Mouse (Mus musculus): ENCODE results near the gene Ovca2. TPM values are rescaled to one million over a fixed set of nuclear protein-coding genes. Genes with fewer than 3 reads are reported as not detected.

Gene Ovca2
- polyA plus RNA-seq, 1 experiment from 2014 or later: 8.7 TPM

- 53% methylated on average over 6 of the region's 6 CpGs for WGBS (ENCODE audit: insufficient replicate concordance)
- H3K4me1 ChIP-seq (ENCODE audit: control insufficient read depth, low read depth, low read length): peaks cover 4% of the 10 kb centered on the region
- H3K27ac ChIP-seq (ENCODE audit: low read length): no peak overlapping the region
Observed at GRCm38 (mm10) chr11:75155985-75156384, 22.6 kb downstream of the Ovca2 start.

GRCm38 (mm10) chr11:75154053-75154585 is 24.5 kb downstream of the Ovca2 start:
- ATAC-seq (ENCODE audit: low read depth): no peak
- H3K27me3 ChIP-seq (ENCODE audit: control insufficient read depth, insufficient read depth, low read depth, low read length): no peaks in the 10 kb centered on the region
- no peak overlapping the region for H3K4me2 ChIP-seq (ENCODE audit: low read depth, low read length)
- no peak overlapping the region for H3K9ac ChIP-seq (ENCODE audit: low read depth, low read length)
- H3K4me3 ChIP-seq (ENCODE audit: low read depth, low read length): no peak overlapping the region
- no peak overlapping the region for H3K27ac ChIP-seq (ENCODE audit: low read length)
- no peaks in the 10 kb centered on the region for H3K9me3 ChIP-seq (replicated peaks; ENCODE audit: control insufficient read depth, low read length)
- no peaks in the 10 kb centered on the region for H3K36me3 ChIP-seq (ENCODE audit: control insufficient read depth, insufficient read depth)
- H3K4me1 ChIP-seq (ENCODE audit: control insufficient read depth, low read depth, low read length): peaks cover 4% of the 10 kb centered on the region
- WGBS (ENCODE audit: insufficient replicate concordance): 41% methylated on average over 6 of the region's 6 CpGs

More at GRCm38 (mm10) chr11:75155985-75156384, 22.6 kb downstream of the Ovca2 start:
- Histone ChIP-seq H3K36me3 (ENCODE audit: control insufficient read depth, insufficient read depth) (no peaks in the 10 kb centered on the region), H3K27me3 (ENCODE audit: control insufficient read depth, insufficient read depth, low read depth, low read length) (no peaks in the 10 kb centered on the region), H3K4me2 (ENCODE audit: low read depth, low read length) (no peak overlapping the region), H3K4me3 (ENCODE audit: low read depth, low read length) (no peak overlapping the region), H3K9me3 (replicated peaks; ENCODE audit: control insufficient read depth, low read length) (no peaks in the 10 kb centered on the region), H3K9ac (ENCODE audit: low read depth, low read length) (no peak overlapping the region)
- no peak for ATAC-seq (ENCODE audit: low read depth)

- Histone ChIP-seq H3K9ac (ENCODE audit: low read depth, low read length) (no peak overlapping the region), H3K27me3 (ENCODE audit: control insufficient read depth, insufficient read depth, low read depth, low read length) (no peaks in the 10 kb centered on the region), H3K4me3 (ENCODE audit: low read depth, low read length) (no peak overlapping the region), H3K4me1 (ENCODE audit: control insufficient read depth, low read depth, low read length) (peaks cover 6% of the 10 kb centered on the region), H3K9me3 (replicated peaks; ENCODE audit: control insufficient read depth, low read length) (no peaks in the 10 kb centered on the region), H3K4me2 (ENCODE audit: low read depth, low read length) (no peak overlapping the region), H3K36me3 (ENCODE audit: control insufficient read depth, insufficient read depth) (no peaks in the 10 kb centered on the region), H3K27ac (ENCODE audit: low read length) (peak overlapping the region; percentile 51; the same call in 1 of the 2 replicates)
- peak; percentile 37; the same call in 1 of the 2 replicates for ATAC-seq (ENCODE audit: low read depth)
- WGBS (ENCODE audit: insufficient replicate concordance): 57% methylated on average over 18 of the region's 18 CpGs
Observed at GRCm38 (mm10) chr11:75152603-75153557, 25.8 kb downstream of the Ovca2 start.

- Histone ChIP-seq H3K9ac (ENCODE audit: low read depth, low read length) (no peak overlapping the region), H3K27ac (ENCODE audit: low read length) (no peak overlapping the region), H3K36me3 (ENCODE audit: control insufficient read depth, insufficient read depth) (no peaks in the 10 kb centered on the region; the same call in 1 of the 2 replicates), H3K9me3 (replicated peaks; ENCODE audit: control insufficient read depth, low read length) (no peaks in the 10 kb centered on the region), H3K4me2 (ENCODE audit: low read depth, low read length) (no peak overlapping the region), H3K4me1 (ENCODE audit: control insufficient read depth, low read depth, low read length) (peaks cover 15% of the 10 kb centered on the region), H3K4me3 (ENCODE audit: low read depth, low read length) (no peak overlapping the region), H3K27me3 (ENCODE audit: control insufficient read depth, insufficient read depth, low read depth, low read length) (no peaks in the 10 kb centered on the region)
- 59% methylated on average over 1 of the region's 1 CpGs for WGBS (ENCODE audit: insufficient replicate concordance)
- no peak for ATAC-seq (ENCODE audit: low read depth)
Observed at GRCm38 (mm10) chr11:75150346-75150745, 28.3 kb downstream of the Ovca2 start.

GRCm38 (mm10) chr11:75148332-75149035 is 30.2 kb downstream of the Ovca2 start:
- Histone ChIP-seq H3K36me3 (ENCODE audit: control insufficient read depth, insufficient read depth) (peaks cover 2% of the 10 kb centered on the region; the same call in 1 of the 2 replicates), H3K27me3 (ENCODE audit: control insufficient read depth, insufficient read depth, low read depth, low read length) (no peaks in the 10 kb centered on the region), H3K4me3 (ENCODE audit: low read depth, low read length) (no peak overlapping the region), H3K9ac (ENCODE audit: low read depth, low read length) (no peak overlapping the region), H3K9me3 (replicated peaks; ENCODE audit: control insufficient read depth, low read length) (no peaks in the 10 kb centered on the region), H3K4me1 (ENCODE audit: control insufficient read depth, low read depth, low read length) (peaks cover 12% of the 10 kb centered on the region), H3K4me2 (ENCODE audit: low read depth, low read length) (no peak overlapping the region), H3K27ac (ENCODE audit: low read length) (peak overlapping the region; percentile 35; the same call in 1 of the 2 replicates)
- WGBS (ENCODE audit: insufficient replicate concordance): 80% methylated on average over 11 of the region's 11 CpGs
- no peak for ATAC-seq (ENCODE audit: low read depth)

- Histone ChIP-seq H3K4me2 (ENCODE audit: low read depth, low read length) (no peak overlapping the region), H3K36me3 (ENCODE audit: control insufficient read depth, insufficient read depth) (peaks cover 2% of the 10 kb centered on the region; the same call in 1 of the 2 replicates), H3K9me3 (replicated peaks; ENCODE audit: control insufficient read depth, low read length) (no peaks in the 10 kb centered on the region), H3K27me3 (ENCODE audit: control insufficient read depth, insufficient read depth, low read depth, low read length) (no peaks in the 10 kb centered on the region), H3K4me1 (ENCODE audit: control insufficient read depth, low read depth, low read length) (peaks cover 11% of the 10 kb centered on the region), H3K9ac (ENCODE audit: low read depth, low read length) (no peak overlapping the region), H3K4me3 (ENCODE audit: low read depth, low read length) (no peak overlapping the region), H3K27ac (ENCODE audit: low read length) (peak overlapping the region; percentile 35; the same call in 1 of the 2 replicates)
- 39% methylated on average over 3 of the region's 3 CpGs for WGBS (ENCODE audit: insufficient replicate concordance)
- peak; percentile 53 for ATAC-seq (ENCODE audit: low read depth)
Observed at GRCm38 (mm10) chr11:75147846-75148168, 30.8 kb downstream of the Ovca2 start.

- Histone ChIP-seq H3K27ac (ENCODE audit: low read length) (no peak overlapping the region), H3K36me3 (ENCODE audit: control insufficient read depth, insufficient read depth) (peaks cover 2% of the 10 kb centered on the region; the same call in 1 of the 2 replicates), H3K4me1 (ENCODE audit: control insufficient read depth, low read depth, low read length) (peaks cover 11% of the 10 kb centered on the region), H3K4me2 (ENCODE audit: low read depth, low read length) (no peak overlapping the region), H3K4me3 (ENCODE audit: low read depth, low read length) (no peak overlapping the region), H3K27me3 (ENCODE audit: control insufficient read depth, insufficient read depth, low read depth, low read length) (no peaks in the 10 kb centered on the region), H3K9ac (ENCODE audit: low read depth, low read length) (no peak overlapping the region), H3K9me3 (replicated peaks; ENCODE audit: control insufficient read depth, low read length) (no peaks in the 10 kb centered on the region)
- ATAC-seq (ENCODE audit: low read depth): no peak
- WGBS (ENCODE audit: insufficient replicate concordance): 56% methylated on average over 11 of the region's 11 CpGs
Observed at GRCm38 (mm10) chr11:75147106-75147845, 31.4 kb downstream of the Ovca2 start.

- H3K4me1 ChIP-seq (ENCODE audit: control insufficient read depth, low read depth, low read length): peaks cover 19% of the 10 kb centered on the region
- H3K4me3 ChIP-seq (ENCODE audit: low read depth, low read length): no peak overlapping the region
- H3K27me3 ChIP-seq (ENCODE audit: control insufficient read depth, insufficient read depth, low read depth, low read length): no peaks in the 10 kb centered on the region
- ATAC-seq (ENCODE audit: low read depth): no peak
- peaks cover 2% of the 10 kb centered on the region; the same call in 1 of the 2 replicates for H3K36me3 ChIP-seq (ENCODE audit: control insufficient read depth, insufficient read depth)
- H3K4me2 ChIP-seq (ENCODE audit: low read depth, low read length): no peak overlapping the region
- H3K27ac ChIP-seq (ENCODE audit: low read length): no peak overlapping the region
- WGBS (ENCODE audit: insufficient replicate concordance): 79% methylated on average over 2 of the region's 2 CpGs
- H3K9ac ChIP-seq (ENCODE audit: low read depth, low read length): no peak overlapping the region
- H3K9me3 ChIP-seq (replicated peaks; ENCODE audit: control insufficient read depth, low read length): no peaks in the 10 kb centered on the region
Observed at GRCm38 (mm10) chr11:75145841-75146240, 32.8 kb downstream of the Ovca2 start.
